Mouse (Mus musculus) erythroblast, embryonic 14.5 days (primary cell): ENCODE data around the gene Map2k2. TPM values are rescaled to one million over a fixed set of nuclear protein-coding genes. Genes with fewer than 3 reads are reported as not detected.

Experiments used
- H3K27me3 ChIP-seq: 2 replicates; pipeline ENCODE4 v1.6.1; 2012; ENCODE audit warnings: inconsistent platforms; ENCODE audit not compliant: control insufficient read depth
- H3K36me3 ChIP-seq: 2 replicates; pipeline ENCODE4 v1.6.1; 2012; ENCODE audit warnings: mild to moderate bottlenecking, inconsistent platforms; ENCODE audit not compliant: control insufficient read depth
- H3K4me1 ChIP-seq: 2 replicates; pipeline ENCODE4 v1.6.1; 2012; ENCODE audit warnings: inconsistent platforms; ENCODE audit not compliant: control insufficient read depth
- H3K4me3 ChIP-seq: replicated peaks from 2 replicates; pipeline ENCODE3; 2012; ENCODE audit warnings: moderate library complexity, mild to moderate bottlenecking, inconsistent platforms
- H3K9me3 ChIP-seq: 2 replicates; pipeline ENCODE4 v1.6.1; 2012; ENCODE audit warnings: low read length, inconsistent platforms, mixed read lengths; ENCODE audit not compliant: control insufficient read depth
- GATA1 ChIP-seq: IDR thresholded peaks from 2 replicates; pipeline ENCODE4 v1.6.1; 2012; ENCODE audit warnings: low read length, inconsistent platforms, mixed read lengths
- TAL1 ChIP-seq: IDR thresholded peaks from 3 replicates; pipeline ENCODE4 v1.6.1; 2012; ENCODE audit warnings: low read length, inconsistent platforms, mixed read lengths
- polyA plus RNA-seq: library from polyadenylated mRNA; stranded (reverse); fragments of >175 nt; gene quantifications from 2 replicates; pipeline ENCODE4 v1.2.3, GENCODE M21; 2012

The Map2k2 gene
- polyA plus RNA-seq, 1 experiment: 89.1 TPM

DNA sequence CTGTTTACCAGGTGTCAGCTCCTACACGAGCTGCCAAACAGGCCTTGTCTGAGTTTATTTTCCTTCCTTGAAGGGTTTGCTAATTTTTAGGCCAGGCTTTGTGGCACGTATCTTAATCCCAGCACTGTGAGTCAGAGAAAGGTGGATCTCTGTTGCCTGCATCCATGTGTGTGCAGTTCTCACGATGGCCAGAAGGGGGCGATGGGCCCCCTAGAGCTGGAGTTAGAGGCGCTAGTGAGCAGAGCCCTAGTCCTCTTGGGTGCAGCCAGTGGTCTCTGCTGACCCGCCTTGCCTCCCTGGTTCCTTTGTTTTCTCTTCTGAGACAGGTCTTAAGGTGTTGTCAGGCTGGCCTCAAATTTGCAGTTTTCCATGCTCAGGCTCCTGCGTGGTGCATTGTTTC lies 32.3 kb upstream of the Map2k2 start:
- Histone ChIP-seq H3K27me3 (no peaks in the 10 kb centered on the region), H3K4me1 (peaks cover 38% of the 10 kb centered on the region), H3K9me3 (no peaks in the 10 kb centered on the region), H3K4me3 (no peak overlapping the region), H3K36me3 (peaks cover 64% of the 10 kb centered on the region)
- TF ChIP-seq TAL1 (no peak), GATA1 (no peak)

DNA sequence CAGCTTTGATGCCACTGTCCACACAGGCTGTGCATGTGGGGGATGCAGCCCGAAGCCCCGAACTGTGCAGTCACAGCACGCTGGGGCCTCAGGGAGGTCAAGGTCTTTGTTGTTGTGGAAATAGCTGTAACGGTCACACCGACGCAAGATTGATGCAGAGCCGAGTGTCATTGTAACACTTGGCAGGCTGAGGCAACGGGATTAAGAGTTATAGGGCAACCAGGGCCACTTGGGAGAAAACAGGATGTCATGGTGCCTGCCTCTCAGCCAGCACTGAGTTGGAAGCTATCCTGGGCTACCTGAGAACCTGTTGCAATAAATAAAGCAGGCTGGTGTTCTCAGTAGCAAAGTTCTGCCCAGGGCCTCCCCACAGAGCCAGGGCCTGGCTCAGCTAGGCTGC lies 30.0 kb upstream of the Map2k2 start:
- Histone ChIP-seq H3K36me3 (peaks cover 86% of the 10 kb centered on the region), H3K4me1 (peaks cover 20% of the 10 kb centered on the region), H3K4me3 (no peak overlapping the region), H3K9me3 (no peaks in the 10 kb centered on the region), H3K27me3 (no peaks in the 10 kb centered on the region)
- no peak for TF ChIP-seq TAL1
- no peak for TF ChIP-seq GATA1

- peaks cover 92% of the 10 kb centered on the region for H3K36me3 ChIP-seq
Measured at GRCm38 (mm10) chr10:81076356-81076755, 29.4 kb upstream of the Map2k2 start.

DNA sequence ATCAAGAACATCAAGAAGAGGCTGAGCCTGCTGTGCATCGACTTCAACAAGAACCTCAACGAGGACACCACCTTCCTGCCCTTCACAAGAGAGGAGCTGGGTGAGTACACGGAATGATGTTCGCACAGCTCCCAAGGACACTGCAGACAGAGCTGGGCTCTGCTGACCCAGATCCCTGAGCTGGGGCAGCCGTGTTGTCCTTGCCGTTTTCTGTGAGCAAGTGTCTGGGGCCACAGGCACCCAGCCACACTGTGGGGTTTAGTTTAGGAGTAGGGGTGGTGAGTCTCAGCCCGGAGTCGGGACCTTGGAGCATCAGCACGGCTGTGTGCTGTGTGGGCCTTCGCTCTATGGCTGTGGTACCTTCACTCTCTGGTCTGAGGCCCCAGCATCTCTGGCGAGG lies 27.8 kb upstream of the Map2k2 start:
- no peaks in the 10 kb centered on the region for H3K9me3 ChIP-seq
- H3K36me3 ChIP-seq: peaks cover 97% of the 10 kb centered on the region
- H3K4me3 ChIP-seq: no peak overlapping the region
- H3K27me3 ChIP-seq: no peaks in the 10 kb centered on the region
- peaks cover 17% of the 10 kb centered on the region for H3K4me1 ChIP-seq
- no peak for TF ChIP-seq TAL1
- TF ChIP-seq GATA1: no peak

More at GRCm38 (mm10) chr10:81076356-81076755, 29.4 kb upstream of the Map2k2 start:
- Histone ChIP-seq H3K27me3 (no peaks in the 10 kb centered on the region), H3K4me3 (no peak overlapping the region), H3K4me1 (peaks cover 14% of the 10 kb centered on the region), H3K9me3 (no peaks in the 10 kb centered on the region)
- TF ChIP-seq TAL1: no peak
- TF ChIP-seq GATA1: no peak

DNA sequence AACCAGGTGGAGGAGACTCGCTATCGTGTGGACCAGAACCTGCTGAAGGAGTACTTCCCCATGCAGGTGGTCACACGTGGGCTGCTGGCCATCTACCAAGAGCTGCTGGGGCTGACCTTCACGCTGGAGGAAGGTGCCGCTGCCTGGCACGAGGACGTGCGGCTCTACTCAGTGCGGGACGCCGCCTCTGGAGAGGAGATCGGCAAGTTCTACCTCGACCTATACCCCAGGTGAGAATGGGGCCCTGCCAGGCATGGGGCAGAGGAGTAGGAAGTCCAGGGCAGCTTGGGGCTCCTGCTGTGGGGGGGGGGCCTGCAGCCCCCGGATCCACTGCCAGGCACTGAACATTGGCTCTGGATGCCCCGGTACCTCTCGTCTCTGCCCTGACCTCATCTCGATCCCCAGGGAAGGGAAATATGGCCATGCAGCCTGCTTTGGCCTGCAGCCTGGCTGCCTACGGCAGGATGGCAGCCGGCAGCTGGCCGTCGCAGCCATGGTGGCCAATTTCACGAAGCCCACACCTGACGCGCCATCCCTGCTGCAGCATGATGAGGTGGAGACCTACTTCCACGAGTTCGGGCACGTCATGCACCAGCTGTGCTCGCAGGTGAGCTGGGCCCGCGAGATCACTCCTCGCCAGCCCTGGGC lies 25.6 kb upstream of the Map2k2 start:
- Histone ChIP-seq H3K4me3 (no peak overlapping the region), H3K36me3 (peaks cover 77% of the 10 kb centered on the region)
- TF ChIP-seq GATA1: no peak
- no peak for TF ChIP-seq TAL1

GRCm38 (mm10) chr10:81082168-81082960 lies 23.4 kb upstream of the Map2k2 start:
- no peaks in the 10 kb centered on the region for H3K27me3 ChIP-seq
- H3K36me3 ChIP-seq: peaks cover 58% of the 10 kb centered on the region
- H3K4me1 ChIP-seq: peaks cover 14% of the 10 kb centered on the region
- no peak overlapping the region for H3K4me3 ChIP-seq
- H3K9me3 ChIP-seq: peaks cover 4% of the 10 kb centered on the region
- TF ChIP-seq TAL1 (no peak), GATA1 (no peak)

More for the DNA sequence above, 25.6 kb upstream of the Map2k2 start:
- Histone ChIP-seq H3K27me3 (no peaks in the 10 kb centered on the region), H3K9me3 (no peaks in the 10 kb centered on the region), H3K4me1 (peaks cover 14% of the 10 kb centered on the region)

GRCm38 (mm10) chr10:81087021-81087420 lies 18.7 kb upstream of the Map2k2 start:
- Histone ChIP-seq H3K4me3 (no peak overlapping the region), H3K36me3 (peaks cover 26% of the 10 kb centered on the region), H3K9me3 (peaks cover 15% of the 10 kb centered on the region), H3K4me1 (peaks cover 36% of the 10 kb centered on the region), H3K27me3 (no peaks in the 10 kb centered on the region)
- TF ChIP-seq GATA1: no peak
- TF ChIP-seq TAL1: no peak

GRCm38 (mm10) chr10:81089216-81089615 lies 16.5 kb upstream of the Map2k2 start:
- Histone ChIP-seq H3K4me3 (no peak overlapping the region), H3K27me3 (no peaks in the 10 kb centered on the region)

GRCm38 (mm10) chr10:81090621-81091020 lies 15.1 kb upstream of the Map2k2 start:
- no peak for TF ChIP-seq TAL1
- no peak for TF ChIP-seq GATA1
- no peak overlapping the region for H3K4me3 ChIP-seq
- peaks cover 15% of the 10 kb centered on the region for H3K9me3 ChIP-seq
- no peaks in the 10 kb centered on the region for H3K27me3 ChIP-seq
- peaks cover 62% of the 10 kb centered on the region for H3K4me1 ChIP-seq
- H3K36me3 ChIP-seq: peaks cover 14% of the 10 kb centered on the region; the same call in 1 of the 2 replicates

More at GRCm38 (mm10) chr10:81089216-81089615, 16.5 kb upstream of the Map2k2 start:
- H3K9me3 ChIP-seq: peaks cover 15% of the 10 kb centered on the region
- no peak for TF ChIP-seq GATA1
- no peak for TF ChIP-seq TAL1
- peaks cover 16% of the 10 kb centered on the region; the same call in 1 of the 2 replicates for H3K36me3 ChIP-seq
- H3K4me1 ChIP-seq: peaks cover 48% of the 10 kb centered on the region
